Mouse (Mus musculus): ENCODE results near the gene Ighmbp2. TPM values are rescaled to one million over a fixed set of nuclear protein-coding genes. Genes with fewer than 3 reads are reported as not detected.
A peak's percentile ranks its signal among the peaks of the same experiment; 100 is the strongest.
"Not testable (repeated sequence)": the region's sequence is repeated elsewhere in the genome, so short reads cannot be mapped to it uniquely, and the experiment has no call there.

Ighmbp2 gene
- polyA plus RNA-seq, 1 experiment: 7.2 TPM

DNA sequence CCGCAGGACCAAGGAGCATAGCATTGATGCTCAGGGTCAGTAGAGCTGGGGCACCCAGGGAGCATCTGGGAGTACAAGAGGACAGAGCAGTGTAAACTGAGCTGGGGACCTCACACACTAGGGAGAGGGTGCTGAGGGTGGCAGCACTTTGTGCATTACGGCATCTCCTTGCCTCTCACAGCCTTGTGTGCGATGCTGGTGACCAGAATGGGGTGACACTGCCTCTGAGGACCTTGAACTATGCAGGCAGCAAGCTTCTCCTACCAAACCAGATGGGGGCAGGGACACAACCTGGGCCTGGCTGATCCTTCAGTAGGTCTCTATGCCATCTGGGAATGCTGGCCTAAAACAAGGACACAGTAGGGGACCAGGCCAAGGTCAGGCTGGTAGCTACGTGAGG, 16.1 kb downstream of the Ighmbp2 start:
- Histone ChIP-seq H3K27me3 (replicated peaks) (no peaks in the 10 kb centered on the region), H3K4me3 (replicated peaks) (no peak overlapping the region), H3K9me3 (no peaks in the 10 kb centered on the region), H3K4me1 (peaks cover 5% of the 10 kb centered on the region; the same call in 1 of the 2 replicates), H3K36me3 (replicated peaks; ENCODE audit: low read length) (peaks cover 98% of the 10 kb centered on the region)
- TF ChIP-seq FLI1 (IDR thresholded peaks at IDR 0.05; ENCODE audit: low read length): no peak
- no peak for TF ChIP-seq GATA1 (IDR thresholded peaks at IDR 0.05; ENCODE audit: borderline replicate concordance, low read length)

DNA sequence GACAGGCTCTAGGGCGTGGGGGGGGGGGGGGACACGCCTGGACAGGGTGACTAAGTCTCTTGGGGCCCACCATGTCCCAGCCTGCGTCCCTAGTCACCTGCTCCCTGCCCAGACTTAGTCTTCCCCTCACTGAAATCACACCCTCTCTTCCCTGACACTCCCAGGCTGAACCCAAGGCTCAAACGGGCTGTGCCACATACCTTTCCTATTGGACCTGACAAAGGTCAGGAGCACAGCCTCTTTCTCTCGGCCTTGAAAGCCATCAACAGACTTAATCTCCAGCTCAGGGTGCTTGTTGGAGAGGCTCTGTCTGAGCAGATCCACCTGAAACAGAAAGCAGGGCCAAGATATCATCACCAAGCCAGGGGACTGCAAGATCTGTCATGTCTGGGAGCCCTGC, 16.7 kb downstream of the Ighmbp2 start:
- Histone ChIP-seq H3K9me3 (no peaks in the 10 kb centered on the region), H3K27me3 (replicated peaks) (no peaks in the 10 kb centered on the region), H3K4me1 (peaks cover 5% of the 10 kb centered on the region; the same call in 1 of the 2 replicates), H3K36me3 (replicated peaks; ENCODE audit: low read length) (peaks cover 98% of the 10 kb centered on the region), H3K4me3 (replicated peaks) (no peak overlapping the region)
- TF ChIP-seq GATA1 (IDR thresholded peaks at IDR 0.05; ENCODE audit: borderline replicate concordance, low read length) (no peak), FLI1 (IDR thresholded peaks at IDR 0.05; ENCODE audit: low read length) (no peak)

DNA sequence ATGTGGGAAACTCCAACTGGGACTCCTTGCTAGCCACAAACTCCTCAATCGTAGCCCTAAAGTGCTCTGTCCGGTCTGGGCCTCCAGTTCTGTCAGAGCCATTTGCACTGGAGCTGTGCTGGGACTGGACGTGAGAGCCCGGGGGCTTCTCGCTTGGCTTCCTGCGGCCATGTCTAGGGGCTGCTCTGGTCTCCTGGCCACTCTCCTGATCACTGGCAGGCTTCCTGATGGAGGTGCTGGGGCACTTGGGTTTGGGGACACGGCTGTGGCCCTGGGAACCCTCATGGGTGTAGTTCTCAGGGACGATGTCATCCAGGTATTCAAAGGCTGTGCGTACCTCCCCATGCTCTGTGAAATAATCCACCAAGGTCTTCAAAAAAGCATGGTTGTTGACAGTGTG, 17.6 kb downstream of the Ighmbp2 start:
- Histone ChIP-seq H3K27me3 (replicated peaks) (no peaks in the 10 kb centered on the region), H3K36me3 (replicated peaks; ENCODE audit: low read length) (peaks cover 98% of the 10 kb centered on the region), H3K4me1 (peaks cover 5% of the 10 kb centered on the region; the same call in 1 of the 2 replicates), H3K4me3 (replicated peaks) (no peak overlapping the region), H3K9me3 (no peaks in the 10 kb centered on the region)
- TF ChIP-seq GATA1 (IDR thresholded peaks at IDR 0.05; ENCODE audit: borderline replicate concordance, low read length) (no peak), FLI1 (IDR thresholded peaks at IDR 0.05; ENCODE audit: low read length) (no peak)

DNA sequence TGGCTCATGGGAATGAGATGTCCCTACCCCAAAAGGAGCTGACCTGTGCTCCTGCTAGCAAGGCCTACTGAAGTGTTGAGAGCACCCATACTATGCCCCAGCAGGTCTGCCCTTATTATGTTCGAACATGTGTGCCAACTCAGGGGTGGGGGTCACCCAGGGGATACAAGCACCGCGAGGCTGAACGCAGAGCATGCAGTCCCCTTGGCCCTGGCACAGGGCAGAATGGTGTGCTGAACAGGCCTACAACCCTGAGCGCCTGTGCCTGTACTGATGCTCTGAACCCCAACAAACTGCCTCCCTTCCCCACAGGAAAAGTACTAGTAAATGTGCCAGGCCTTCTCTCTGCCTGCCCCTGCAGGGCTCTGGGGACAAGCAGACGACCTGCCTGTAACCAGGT, 18.5 kb downstream of the Ighmbp2 start:
- Histone ChIP-seq H3K4me1 (peaks cover 5% of the 10 kb centered on the region; the same call in 1 of the 2 replicates), H3K36me3 (replicated peaks; ENCODE audit: low read length) (peaks cover 96% of the 10 kb centered on the region), H3K27me3 (replicated peaks) (no peaks in the 10 kb centered on the region), H3K4me3 (replicated peaks) (no peak overlapping the region), H3K9me3 (no peaks in the 10 kb centered on the region)
- TF ChIP-seq FLI1 (IDR thresholded peaks at IDR 0.05; ENCODE audit: low read length): no peak
- no peak for TF ChIP-seq GATA1 (IDR thresholded peaks at IDR 0.05; ENCODE audit: borderline replicate concordance, low read length)

DNA sequence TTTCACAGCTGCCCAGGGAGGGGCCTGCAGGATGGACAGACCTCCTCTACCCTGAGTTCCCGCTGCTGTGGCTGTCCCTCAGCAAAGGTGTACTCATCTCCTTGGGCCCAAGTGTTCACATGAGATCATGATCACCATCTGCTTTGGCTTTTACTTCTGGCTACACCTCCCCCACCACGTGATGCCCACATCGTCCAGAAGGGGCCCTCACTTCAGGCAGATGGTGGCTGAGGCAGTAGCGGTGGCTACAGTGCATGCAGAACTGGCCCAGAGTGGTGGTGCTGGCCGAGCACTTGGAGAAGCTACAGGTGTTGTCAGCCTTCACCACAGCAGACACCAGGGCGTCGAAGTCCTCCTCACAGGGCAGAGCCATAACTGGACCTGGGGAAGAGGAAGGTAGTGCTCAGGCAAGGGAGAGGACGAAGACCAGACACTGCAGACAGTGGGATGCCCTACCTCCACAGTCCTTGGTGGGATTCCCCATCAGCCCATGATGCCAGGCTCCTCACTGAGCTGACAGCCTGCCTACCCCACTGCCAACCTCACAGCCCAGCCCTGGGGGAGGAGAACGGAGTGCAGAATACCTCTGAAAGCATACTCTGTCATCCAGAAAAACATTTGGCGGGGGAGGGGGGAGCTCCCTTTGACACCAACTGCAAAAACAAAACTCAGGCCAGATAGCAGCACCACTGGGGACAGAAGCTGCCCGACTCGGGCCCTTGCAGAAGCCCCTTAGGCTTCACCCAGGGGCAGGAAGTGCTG, 20.9 kb downstream of the Ighmbp2 start:
- H3K4me3 ChIP-seq (replicated peaks): no peak overlapping the region
- no peak for TF ChIP-seq FLI1 (IDR thresholded peaks at IDR 0.05; ENCODE audit: low read length)
- no peak for TF ChIP-seq GATA1 (IDR thresholded peaks at IDR 0.05; ENCODE audit: borderline replicate concordance, low read length)
- H3K27me3 ChIP-seq (replicated peaks): no peaks in the 10 kb centered on the region
- peaks cover 74% of the 10 kb centered on the region for H3K36me3 ChIP-seq (replicated peaks; ENCODE audit: low read length)
- H3K9me3 ChIP-seq: no peaks in the 10 kb centered on the region
- peaks cover under 1% of the 10 kb centered on the region; the same call in 1 of the 2 replicates for H3K4me1 ChIP-seq

DNA sequence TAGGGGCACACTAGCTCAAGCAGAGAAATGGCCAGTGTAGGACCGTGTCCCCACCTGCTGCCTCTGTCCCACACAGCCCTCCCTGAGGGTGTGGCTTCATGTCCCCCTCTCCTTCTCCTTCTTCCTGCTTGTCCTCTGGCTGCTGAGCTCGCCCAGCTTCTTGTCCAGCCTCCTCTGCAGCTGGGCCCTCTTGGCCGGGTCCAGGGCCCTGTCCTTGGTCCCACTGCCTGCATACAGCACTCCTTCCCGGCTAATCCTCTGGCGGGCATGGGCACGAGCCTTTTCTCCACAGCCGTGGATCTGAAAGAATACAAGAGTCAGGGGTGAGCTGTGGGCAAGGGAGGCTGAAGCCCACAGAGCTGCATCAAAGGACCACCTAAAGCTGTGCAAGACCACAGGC, 21.5 kb downstream of the Ighmbp2 start:
- H3K36me3 ChIP-seq (replicated peaks; ENCODE audit: low read length): peaks cover 68% of the 10 kb centered on the region

DNA sequence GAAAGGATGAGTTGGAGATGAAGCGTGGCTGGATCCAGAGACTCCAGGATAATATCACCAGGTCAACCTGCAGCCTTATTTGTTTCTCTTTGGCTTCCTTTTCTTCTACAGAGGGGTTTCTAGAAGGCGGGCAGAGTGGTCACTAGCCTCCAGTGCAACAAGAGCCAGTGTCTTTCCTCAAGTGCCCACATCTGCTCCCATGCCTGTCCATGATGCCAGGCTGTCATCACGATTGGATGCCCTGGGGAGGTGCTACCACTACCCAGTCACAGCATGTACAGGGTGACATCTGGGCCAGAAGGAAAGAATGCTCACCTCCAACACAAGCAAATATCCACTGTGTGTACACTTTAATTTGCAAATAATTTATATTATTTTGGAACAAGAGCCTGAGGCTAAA, 22.2 kb downstream of the Ighmbp2 start:
- Histone ChIP-seq H3K4me1 (no peaks in the 10 kb centered on the region), H3K4me3 (replicated peaks) (no peak overlapping the region), H3K27me3 (replicated peaks) (no peaks in the 10 kb centered on the region), H3K36me3 (replicated peaks; ENCODE audit: low read length) (peaks cover 61% of the 10 kb centered on the region), H3K9me3 (no peaks in the 10 kb centered on the region)
- no peak for TF ChIP-seq FLI1 (IDR thresholded peaks at IDR 0.05; ENCODE audit: low read length)
- TF ChIP-seq GATA1 (IDR thresholded peaks at IDR 0.05; ENCODE audit: borderline replicate concordance, low read length): no peak

More for the DNA sequence above, 21.5 kb downstream of the Ighmbp2 start:
- Histone ChIP-seq H3K4me3 (replicated peaks) (peak overlapping the region; percentile 4), H3K27me3 (replicated peaks) (no peaks in the 10 kb centered on the region), H3K4me1 (no peaks in the 10 kb centered on the region), H3K9me3 (no peaks in the 10 kb centered on the region)
- TF ChIP-seq FLI1 (IDR thresholded peaks at IDR 0.05; ENCODE audit: low read length): no peak

DNA sequence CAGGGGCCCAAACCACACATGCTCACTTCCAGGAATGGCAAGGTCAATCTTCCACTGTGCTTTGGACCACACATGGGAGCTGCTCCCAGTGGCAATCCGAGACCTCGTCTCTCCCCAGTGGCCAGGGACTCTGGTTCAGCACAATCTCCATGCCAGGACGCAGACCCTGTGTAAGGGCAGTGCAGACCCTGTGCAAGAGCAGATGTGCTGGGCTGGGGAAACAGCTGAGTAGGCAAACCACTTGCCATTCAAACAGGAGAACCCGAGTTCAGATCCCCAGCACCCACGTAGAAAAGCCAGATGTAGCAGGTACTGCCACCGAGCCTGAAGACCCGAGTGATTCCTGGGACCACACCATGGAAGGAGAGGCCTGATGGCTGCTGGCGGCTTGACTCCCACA, 22.8 kb downstream of the Ighmbp2 start:
- Histone ChIP-seq H3K36me3 (replicated peaks; ENCODE audit: low read length) (peaks cover 55% of the 10 kb centered on the region), H3K27me3 (replicated peaks) (no peaks in the 10 kb centered on the region), H3K4me3 (replicated peaks) (no peak overlapping the region), H3K4me1 (no peaks in the 10 kb centered on the region), H3K9me3 (no peaks in the 10 kb centered on the region)
- TF ChIP-seq FLI1 (IDR thresholded peaks at IDR 0.05; ENCODE audit: low read length) (no peak), GATA1 (IDR thresholded peaks at IDR 0.05; ENCODE audit: borderline replicate concordance, low read length) (no peak)

DNA sequence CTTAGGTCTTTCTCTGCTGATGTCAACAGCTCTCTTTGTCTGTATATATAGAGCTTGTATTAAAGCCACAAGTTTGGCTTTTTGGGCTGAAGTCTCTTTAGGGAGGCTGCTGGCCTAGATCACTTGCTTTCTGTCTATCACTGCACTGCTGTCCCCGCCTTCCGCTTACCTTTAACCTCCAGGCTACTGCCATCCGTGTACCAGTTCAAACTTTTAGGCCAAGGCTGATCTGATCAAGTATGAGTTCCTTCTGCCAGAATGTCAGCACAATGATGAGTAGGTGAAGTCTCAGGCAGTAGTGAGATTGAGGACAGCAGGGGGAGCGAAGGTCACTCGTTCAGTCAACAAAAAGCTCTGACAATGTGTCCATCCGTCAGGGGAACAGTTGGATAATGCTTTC, 57.6 kb downstream of the Ighmbp2 start:
- not testable (repeated sequence) for H3K4me1 ChIP-seq; H3K36me3 ChIP-seq (replicated peaks; ENCODE audit: low read length); H3K9me3 ChIP-seq; H3K27me3 ChIP-seq (replicated peaks); H3K4me3 ChIP-seq (replicated peaks)

DNA sequence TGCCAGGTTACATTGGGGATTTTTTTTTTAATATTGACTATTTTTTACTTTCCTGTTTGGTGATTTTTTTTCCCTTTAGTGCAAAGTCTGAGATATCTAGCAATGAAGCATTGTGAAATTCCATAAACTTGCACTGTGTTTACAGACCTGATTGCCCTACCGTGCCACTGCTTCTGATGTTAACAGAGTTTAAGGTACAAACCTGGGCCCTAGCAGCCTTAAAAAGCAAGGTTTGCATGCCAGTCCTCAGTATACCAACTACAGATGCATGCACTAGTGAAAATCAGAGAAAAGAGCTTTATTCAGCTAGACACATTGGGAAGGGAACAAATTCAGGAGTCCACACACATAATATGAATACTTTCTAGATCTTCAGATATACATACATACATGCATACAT, 67.9 kb downstream of the Ighmbp2 start:
- H3K4me1 ChIP-seq; H3K36me3 ChIP-seq (replicated peaks; ENCODE audit: low read length); H3K4me3 ChIP-seq (replicated peaks); H3K27me3 ChIP-seq (replicated peaks); H3K9me3 ChIP-seq: not testable (repeated sequence)

Other genes with a start within 250 kb of the Ighmbp2 start
- 8.9 and 14.9 TPM in 2 replicates for gene Mrpl21, start 116 bp downstream of the Ighmbp2 start, polyA plus RNA-seq (2012; ENCODE audit: insufficient read depth, low replicate concordance)
- gene Cpt1a, start 39.3 kb upstream of the Ighmbp2 start, polyA plus RNA-seq (2012; ENCODE audit: insufficient read depth, low replicate concordance): 5.2 and 6.7 TPM in 2 replicates
- gene Tesmin, start 105.8 kb upstream of the Ighmbp2 start, polyA plus RNA-seq (2012; ENCODE audit: insufficient read depth, low replicate concordance): 1.0 and 2.5 TPM in 2 replicates
- 0.65 TPM in 1 of 2 replicates, not detected in the other for gene Gal, start 131.5 kb upstream of the Ighmbp2 start, polyA plus RNA-seq (2012; ENCODE audit: insufficient read depth, low replicate concordance)